Mouse (Mus musculus) ES-Bruce4 (cell line): ENCODE measurements around the gene Wdr64. TPM values are rescaled to one million over a fixed set of nuclear protein-coding genes. Genes with fewer than 3 reads are reported as not detected.

ENCODE experiments used
- H3K27ac ChIP-seq: 2 replicates; pipeline ENCODE4 v1.5.1; 2012; ENCODE audit warnings: low read length, inconsistent platforms; ENCODE audit not compliant: insufficient read depth
- H3K27me3 ChIP-seq: 2 replicates; pipeline ENCODE4 v1.6.1; 2012; ENCODE audit warnings: mild to moderate bottlenecking, low read length, inconsistent platforms; ENCODE audit not compliant: control insufficient read depth, poor library complexity, insufficient read depth, severe bottlenecking
- H3K36me3 ChIP-seq: 2 replicates; pipeline ENCODE4 v1.6.1; 2012; ENCODE audit warnings: inconsistent platforms, mild to moderate bottlenecking, low read length, moderate library complexity; ENCODE audit not compliant: control insufficient read depth, poor library complexity, insufficient read depth, severe bottlenecking
- H3K4me1 ChIP-seq: one replicate; pipeline ENCODE4 v1.8.1; 2011; ENCODE audit warnings: low read length; ENCODE audit not compliant: control insufficient read depth, insufficient read depth
- H3K4me3 ChIP-seq: 2 replicates; pipeline ENCODE4 v1.5.1; 2011; ENCODE audit warnings: low read depth, mild to moderate bottlenecking, low read length
- H3K9ac ChIP-seq: 2 replicates; pipeline ENCODE4 v1.6.1; 2012; ENCODE audit warnings: low read depth, mild to moderate bottlenecking, inconsistent platforms; ENCODE audit not compliant: poor library complexity, severe bottlenecking
- H3K9me3 ChIP-seq: replicated peaks from 2 replicates; pipeline ENCODE4 v1.6.1; 2012; ENCODE audit warnings: mild to moderate bottlenecking, low read length, inconsistent platforms; ENCODE audit not compliant: control insufficient read depth, poor library complexity, insufficient read depth, severe bottlenecking
- CTCF ChIP-seq: IDR thresholded peaks from one replicate; pipeline ENCODE4 v1.8.1; 2011; ENCODE audit warnings: low read depth, low read length
- EP300 ChIP-seq: IDR thresholded peaks from 2 replicates; pipeline ENCODE4 v1.6.1; 2011; ENCODE audit warnings: low read depth, low read length; ENCODE audit not compliant: insufficient read depth
- POLR2A ChIP-seq: IDR thresholded peaks from one replicate; pipeline ENCODE4 v1.8.1; 2011; ENCODE audit warnings: low read length; ENCODE audit not compliant: insufficient read depth
- polyA plus RNA-seq: library from polyadenylated mRNA; stranded (reverse); fragments of >200 nt; gene quantifications from 2 replicates; pipeline ENCODE4 v1.2.4, GENCODE M21; 2011; ENCODE audit warnings: low read depth; ENCODE audit not compliant: missing spikeins, insufficient read depth, insufficient read length

Gene Wdr64
- polyA plus RNA-seq, 1 experiment = not detected

DNA sequence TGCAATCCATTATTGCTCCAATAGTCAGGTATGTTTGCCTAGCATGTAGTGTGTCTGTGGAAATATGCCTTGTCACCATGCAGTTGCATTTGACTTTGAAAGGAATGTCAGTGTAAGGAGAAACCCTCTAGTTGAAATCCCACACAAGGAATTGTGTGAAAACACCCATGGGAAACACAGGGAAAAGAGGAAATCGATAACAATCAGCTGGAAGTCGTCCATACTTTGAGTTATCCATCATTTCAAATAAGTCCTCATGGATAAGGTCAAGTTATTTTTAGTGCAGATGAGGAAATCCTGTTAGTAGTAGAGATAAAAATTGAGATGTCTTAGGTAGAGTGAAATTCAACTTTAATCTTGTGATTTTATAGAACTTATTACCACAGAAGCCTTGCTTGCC lies 96.3 kb downstream of the Wdr64 start:
- Histone ChIP-seq H3K4me3 (no peak overlapping the region), H3K27me3 (no peaks in the 10 kb centered on the region), H3K27ac (no peak overlapping the region), H3K4me1 (no peaks in the 10 kb centered on the region), H3K9ac (no peak overlapping the region), H3K9me3 (no peaks in the 10 kb centered on the region), H3K36me3 (no peaks in the 10 kb centered on the region)
- no peak for TF ChIP-seq CTCF
- TF ChIP-seq POLR2A = no peak
- TF ChIP-seq EP300 = no peak

DNA sequence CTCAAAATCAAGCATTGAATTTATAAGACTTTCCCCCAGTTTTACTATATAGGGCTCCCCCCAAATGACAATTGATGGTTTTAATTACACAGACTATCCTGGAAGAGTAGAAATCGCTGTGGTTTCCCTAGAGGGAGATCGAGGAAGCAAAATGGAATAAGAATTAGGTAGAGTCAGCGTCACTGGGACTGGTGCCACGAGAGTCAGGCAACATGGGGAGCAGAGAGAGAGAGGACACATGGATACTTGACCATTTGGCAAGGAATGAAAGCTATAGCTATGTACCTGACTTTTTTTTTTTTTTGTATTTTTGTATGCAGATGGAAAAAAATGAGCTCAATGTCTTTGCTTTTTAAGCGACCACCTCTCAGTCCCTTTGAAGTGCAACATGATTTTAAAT lies 110.0 kb downstream of the Wdr64 start:
- Histone ChIP-seq H3K9me3 (no peaks in the 10 kb centered on the region), H3K9ac (no peak overlapping the region), H3K36me3 (no peaks in the 10 kb centered on the region), H3K4me1 (no peaks in the 10 kb centered on the region), H3K4me3 (no peak overlapping the region), H3K27ac (no peak overlapping the region), H3K27me3 (0 out of 2 replicates have a peak, but pooled peaks cover 1% of the 10 kb centered on the region)
- TF ChIP-seq POLR2A (no peak), CTCF (no peak), EP300 (no peak)

DNA sequence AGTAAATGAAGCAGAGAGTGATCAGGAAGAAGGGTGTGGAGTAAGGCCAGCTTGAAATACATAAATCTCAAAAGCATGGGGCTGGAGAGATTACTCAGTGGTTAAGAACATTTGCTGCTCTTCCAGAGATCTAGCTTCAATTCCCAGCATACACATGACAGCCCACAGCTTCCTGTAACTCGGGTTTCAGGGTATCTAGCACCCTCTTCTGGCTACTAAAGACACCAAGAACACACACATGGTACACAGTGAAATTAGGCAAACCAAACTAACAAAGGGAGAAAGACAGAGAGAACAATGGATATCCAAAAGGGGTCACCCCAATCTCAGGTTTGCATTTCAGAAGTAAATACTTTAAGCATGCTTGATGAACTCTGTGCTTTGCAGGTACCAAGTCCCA lies 113.2 kb downstream of the Wdr64 start:
- Histone ChIP-seq H3K27ac (no peak overlapping the region), H3K4me1 (no peaks in the 10 kb centered on the region), H3K9me3 (no peaks in the 10 kb centered on the region), H3K4me3 (no peak overlapping the region), H3K36me3 (no peaks in the 10 kb centered on the region), H3K27me3 (0 out of 2 replicates have a peak, but pooled peaks cover 1% of the 10 kb centered on the region), H3K9ac (no peak overlapping the region)
- no peak for TF ChIP-seq CTCF

DNA sequence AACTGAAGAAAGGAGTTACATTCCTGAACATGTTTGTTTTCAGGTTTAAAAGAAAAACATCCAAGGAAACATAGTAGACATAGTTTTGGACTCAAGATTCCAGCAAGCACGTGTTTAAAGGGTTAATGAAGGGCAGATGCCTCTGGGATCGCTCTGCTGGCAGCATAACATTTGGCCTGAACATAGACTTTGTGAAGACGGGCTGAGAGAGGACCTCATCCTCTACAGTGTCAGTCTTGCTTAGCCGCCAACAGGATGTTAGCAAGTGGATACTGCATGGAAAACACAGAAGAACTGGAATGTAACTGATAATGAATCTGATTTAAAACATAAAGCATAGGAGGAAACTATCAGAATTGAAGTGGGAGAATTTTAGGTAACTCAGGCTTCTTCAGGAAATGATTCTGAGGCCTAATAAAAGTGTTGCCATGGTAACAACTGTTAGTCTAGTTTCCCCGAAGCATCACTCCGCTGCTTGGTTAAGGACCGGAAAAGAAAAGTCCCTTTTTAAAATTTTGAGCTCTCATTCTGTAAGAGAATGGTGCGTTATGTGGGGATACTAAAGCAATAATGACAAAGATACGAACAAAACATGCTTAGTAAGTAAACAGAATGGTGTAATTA lies 125.5 kb downstream of the Wdr64 start:
- TF ChIP-seq CTCF = no peak
- Histone ChIP-seq H3K4me1 (no peaks in the 10 kb centered on the region), H3K36me3 (no peaks in the 10 kb centered on the region), H3K9me3 (no peaks in the 10 kb centered on the region), H3K9ac (no peak overlapping the region), H3K27me3 (no peaks in the 10 kb centered on the region), H3K27ac (no peak overlapping the region), H3K4me3 (no peak overlapping the region)

DNA sequence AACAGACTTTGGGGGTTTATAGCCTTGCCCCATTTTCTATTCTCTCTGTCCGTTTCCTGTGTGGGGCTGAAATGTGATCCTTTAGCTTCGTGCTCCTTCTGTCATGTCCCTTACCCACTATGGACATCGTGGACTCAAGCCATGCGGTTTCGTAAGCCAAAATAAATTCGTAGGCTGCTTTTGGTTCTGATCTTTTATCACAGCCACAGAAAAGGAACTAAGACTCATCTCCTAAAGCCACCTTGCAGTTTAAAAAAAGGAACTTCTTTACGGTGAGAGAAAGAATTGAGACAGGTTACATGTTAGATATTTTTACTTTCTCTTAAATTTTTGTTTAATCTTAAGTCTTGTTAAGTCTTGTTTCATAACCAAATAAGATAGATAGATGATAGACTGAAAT lies 130.1 kb downstream of the Wdr64 start:
- Histone ChIP-seq H3K4me3 (no peak overlapping the region), H3K9me3 (no peaks in the 10 kb centered on the region), H3K9ac (no peak overlapping the region), H3K36me3 (no peaks in the 10 kb centered on the region), H3K27ac (no peak overlapping the region), H3K4me1 (no peaks in the 10 kb centered on the region), H3K27me3 (no peaks in the 10 kb centered on the region)
- TF ChIP-seq CTCF (no peak), POLR2A (no peak), EP300 (no peak)

DNA sequence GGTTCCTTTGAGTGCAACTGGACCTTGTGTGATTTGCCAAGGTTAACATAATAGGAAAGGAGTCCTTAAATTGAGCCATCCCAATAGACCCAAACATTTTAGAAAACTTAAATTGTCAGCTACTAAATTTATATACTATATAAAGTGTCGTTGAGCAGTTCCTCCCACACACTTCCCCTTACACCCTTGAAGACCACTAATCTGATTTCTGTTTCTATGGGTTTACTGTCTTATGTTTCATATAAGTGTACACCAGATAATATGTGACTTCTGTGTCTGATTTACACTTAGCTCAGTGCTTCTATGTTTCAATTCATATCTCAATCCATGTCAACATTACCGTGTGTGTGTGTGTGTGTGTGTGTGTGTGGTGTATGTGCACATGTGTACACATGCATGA lies 130.8 kb downstream of the Wdr64 start:
- H3K4me3 ChIP-seq = no peak overlapping the region
- H3K9me3 ChIP-seq = no peaks in the 10 kb centered on the region
- TF ChIP-seq POLR2A = no peak
- TF ChIP-seq EP300 = no peak
- TF ChIP-seq CTCF = no peak
- no peaks in the 10 kb centered on the region for H3K4me1 ChIP-seq
- no peaks in the 10 kb centered on the region for H3K27me3 ChIP-seq
- no peak overlapping the region for H3K27ac ChIP-seq
- no peak overlapping the region for H3K9ac ChIP-seq
- H3K36me3 ChIP-seq = no peaks in the 10 kb centered on the region
